Mouse (Mus musculus) embryonic facial prominence, embryonic 13.5 days (tissue): ENCODE measurements around the gene March6. TPM values are rescaled to one million over a fixed set of nuclear protein-coding genes. Genes with fewer than 3 reads are reported as not detected.

Experiments
- ATAC-seq: fragments of 200-750 bp; cut with Nextera tagmentation; 2 replicates; pipeline ENCODE4 v1.8.0; 2017; ENCODE audit warnings: low read depth; ENCODE audit not compliant: insufficient number of reproducible peaks, insufficient read depth, low FRiP score, low TSS enrichment
- H3K27ac ChIP-seq: fragments of 300-500 bp; sonication (generic); 2 replicates; pipeline ENCODE4 v1.5.1; 2015; ENCODE audit warnings: moderate library complexity, mild to moderate bottlenecking, inconsistent platforms
- H3K27me3 ChIP-seq: fragments of 300-500 bp; sonication (generic); 2 replicates; pipeline ENCODE4 v1.6.1; 2015; ENCODE audit warnings: mild to moderate bottlenecking, inconsistent platforms
- H3K36me3 ChIP-seq: fragments of 300-500 bp; sonication (generic); 2 replicates; pipeline ENCODE4 v1.6.1; 2015; ENCODE audit warnings: mild to moderate bottlenecking, inconsistent platforms
- H3K4me1 ChIP-seq: fragments of 300-500 bp; sonication (generic); 2 replicates; pipeline ENCODE4 v1.6.1; 2015; ENCODE audit warnings: inconsistent platforms
- H3K4me2 ChIP-seq: fragments of 300-500 bp; sonication (generic); 2 replicates; pipeline ENCODE4 v1.6.1; 2015; ENCODE audit warnings: moderate library complexity, mild to moderate bottlenecking, inconsistent platforms
- H3K4me3 ChIP-seq: fragments of 300-500 bp; sonication (generic); 2 replicates; pipeline ENCODE4 v1.5.1; 2015; ENCODE audit warnings: mild to moderate bottlenecking, inconsistent platforms
- H3K9ac ChIP-seq: fragments of 300-500 bp; sonication (generic); 2 replicates; pipeline ENCODE4 v1.6.1; 2015; ENCODE audit warnings: mild to moderate bottlenecking, inconsistent platforms
- H3K9me3 ChIP-seq: fragments of 300-500 bp; sonication (generic); 2 replicates; pipeline ENCODE4 v1.6.1; 2016; ENCODE audit warnings: inconsistent platforms
- WGBS: fragments of 180-500 bp; shearing (Covaris S2); methylation state at CpG from one replicate; pipeline ENCODE4 v1.1.7; 2015; ENCODE audit warnings: mixed read lengths; 5-methylcytosine and 5-hydroxymethylcytosine counted together
- polyA plus RNA-seq: library from polyadenylated mRNA; unstranded; fragments of >200 nt; fragmentation: Nextera tagmentation; extraction: Ambion mirVana; gene quantifications from 2 replicates; pipeline ENCODE4 v1.2.1, GENCODE M21; 2015

March6 gene
- polyA plus RNA-seq, 1 experiment from 2014 or later: 29.1 TPM

DNA sequence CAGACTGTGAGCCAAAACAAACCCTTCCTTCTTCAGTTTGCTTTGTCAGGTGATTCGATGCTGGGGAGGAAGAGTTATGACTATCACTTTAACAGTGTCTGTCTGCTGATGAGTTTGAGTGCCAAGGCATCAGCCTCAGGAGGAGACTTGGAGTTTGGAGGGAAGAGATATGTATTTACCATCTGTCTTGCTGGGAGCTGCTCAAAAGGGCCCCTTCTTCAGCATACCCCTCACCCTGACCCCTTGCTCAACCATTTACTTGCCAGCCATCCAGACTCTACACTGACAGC is 9.6 kb upstream of the March6 start:
- H3K27me3 ChIP-seq: no peaks in the 10 kb centered on the region
- WGBS: 71% methylated on average over 1 of the region's 1 CpGs
- no peaks in the 10 kb centered on the region for H3K9me3 ChIP-seq
- no peak overlapping the region for H3K4me2 ChIP-seq
- no peak overlapping the region for H3K4me3 ChIP-seq
- H3K9ac ChIP-seq: no peak overlapping the region
- no peak for ATAC-seq
- H3K36me3 ChIP-seq: no peaks in the 10 kb centered on the region
- peaks cover 33% of the 10 kb centered on the region for H3K4me1 ChIP-seq
- no peak overlapping the region for H3K27ac ChIP-seq

DNA sequence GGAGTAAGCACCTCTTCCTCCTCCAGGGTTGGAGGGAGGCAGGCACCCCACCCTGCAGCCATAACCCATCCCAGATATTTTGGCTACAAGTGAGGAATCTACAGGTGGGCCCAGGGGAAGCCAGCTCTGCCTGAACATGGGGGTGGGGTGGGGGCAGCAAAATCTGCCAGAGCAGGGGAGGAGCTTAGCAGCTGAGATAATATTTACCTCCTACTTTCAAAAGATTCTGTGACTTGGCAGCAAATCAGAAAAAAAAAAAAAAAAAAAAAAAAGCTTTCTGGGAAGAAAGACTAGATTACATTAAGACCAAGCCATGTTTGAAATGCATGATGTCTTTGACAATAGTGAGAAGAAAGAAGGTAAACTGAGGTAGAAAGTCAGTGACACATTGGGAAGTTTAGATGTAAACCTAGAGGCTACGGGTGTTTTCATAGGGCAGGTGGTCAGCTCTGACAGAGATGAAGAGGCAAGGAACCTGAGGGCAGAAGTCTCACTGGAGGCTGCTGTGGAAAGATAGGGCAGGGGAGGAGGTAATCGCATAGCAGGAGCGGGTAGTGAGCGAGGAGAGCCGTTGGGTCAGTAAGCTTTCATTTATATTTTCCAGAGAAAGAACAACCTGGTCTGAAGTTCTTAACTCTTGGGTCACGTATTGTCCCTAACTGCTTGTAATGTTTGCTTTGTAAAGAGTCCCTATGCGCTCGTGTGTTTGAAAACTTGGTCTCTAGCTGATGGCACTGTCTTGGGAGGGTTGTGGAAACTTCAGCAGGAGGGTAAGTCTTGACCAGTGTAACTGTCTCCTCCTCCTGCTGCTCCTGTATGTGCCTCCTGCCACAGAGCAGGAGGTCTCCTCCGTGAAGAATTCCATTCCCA is 9.0 kb upstream of the March6 start:
- H3K9me3 ChIP-seq: no peaks in the 10 kb centered on the region
- H3K36me3 ChIP-seq: no peaks in the 10 kb centered on the region
- ATAC-seq: no peak
- no peaks in the 10 kb centered on the region for H3K27me3 ChIP-seq
- H3K27ac ChIP-seq: no peak overlapping the region
- H3K4me3 ChIP-seq: no peak overlapping the region
- 75% methylated on average over 9 of the region's 9 CpGs for WGBS
- H3K9ac ChIP-seq: no peak overlapping the region
- peaks cover 38% of the 10 kb centered on the region for H3K4me1 ChIP-seq
- no peak overlapping the region for H3K4me2 ChIP-seq

DNA sequence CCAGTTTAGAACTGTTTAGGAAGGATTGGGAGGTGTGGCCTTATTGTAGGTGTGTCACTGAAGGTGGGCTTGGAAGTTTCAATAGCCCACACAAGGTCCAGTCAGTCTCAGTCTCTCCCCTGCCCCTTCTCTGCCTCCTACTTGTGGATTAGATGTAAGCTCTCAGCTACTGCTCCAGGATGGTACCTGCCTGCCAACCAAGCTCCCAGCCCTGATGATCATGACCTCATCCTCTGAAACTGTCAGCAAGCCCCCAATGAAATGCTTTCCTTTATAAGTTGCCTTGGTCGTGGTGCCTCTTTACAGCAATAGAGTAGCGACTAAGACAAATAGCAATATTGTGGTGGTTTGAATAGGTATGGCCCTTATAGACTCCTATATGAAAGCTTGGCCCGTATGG is 7.5 kb upstream of the March6 start:
- H3K27ac ChIP-seq: no peak overlapping the region
- no peak overlapping the region for H3K4me3 ChIP-seq
- no peaks in the 10 kb centered on the region for H3K9me3 ChIP-seq
- H3K27me3 ChIP-seq: no peaks in the 10 kb centered on the region
- no peak for ATAC-seq
- peaks cover 39% of the 10 kb centered on the region for H3K4me1 ChIP-seq
- no peak overlapping the region for H3K4me2 ChIP-seq
- H3K9ac ChIP-seq: no peak overlapping the region
- H3K36me3 ChIP-seq: no peaks in the 10 kb centered on the region
- 91% methylated on average over 3 of the region's 3 CpGs for WGBS

DNA sequence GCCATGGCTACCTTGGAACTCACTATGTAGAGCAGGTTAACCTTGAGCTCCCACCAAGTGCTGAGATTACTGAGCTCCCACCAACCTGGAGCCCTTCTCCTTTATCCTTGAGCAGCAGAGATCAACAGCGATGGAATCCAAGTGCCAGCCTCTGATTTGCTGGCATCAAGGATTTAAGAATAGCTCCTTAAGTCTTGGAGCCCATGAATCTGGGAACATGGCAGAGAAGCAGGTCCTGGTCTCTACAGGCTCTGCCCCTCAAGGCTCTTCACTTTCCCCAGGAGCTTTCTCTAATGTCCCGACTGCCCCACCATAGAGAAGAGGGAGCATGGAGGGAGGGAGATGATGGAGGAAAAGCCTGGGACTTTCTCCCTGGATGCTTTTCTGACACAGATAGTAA is 6.9 kb upstream of the March6 start:
- Histone ChIP-seq H3K4me1 (peaks cover 36% of the 10 kb centered on the region), H3K4me2 (no peak overlapping the region), H3K9me3 (no peaks in the 10 kb centered on the region), H3K27ac (no peak overlapping the region), H3K9ac (no peak overlapping the region), H3K4me3 (no peak overlapping the region), H3K27me3 (no peaks in the 10 kb centered on the region), H3K36me3 (no peaks in the 10 kb centered on the region)
- 92% methylated on average over 2 of the region's 2 CpGs for WGBS
- ATAC-seq: no peak

DNA sequence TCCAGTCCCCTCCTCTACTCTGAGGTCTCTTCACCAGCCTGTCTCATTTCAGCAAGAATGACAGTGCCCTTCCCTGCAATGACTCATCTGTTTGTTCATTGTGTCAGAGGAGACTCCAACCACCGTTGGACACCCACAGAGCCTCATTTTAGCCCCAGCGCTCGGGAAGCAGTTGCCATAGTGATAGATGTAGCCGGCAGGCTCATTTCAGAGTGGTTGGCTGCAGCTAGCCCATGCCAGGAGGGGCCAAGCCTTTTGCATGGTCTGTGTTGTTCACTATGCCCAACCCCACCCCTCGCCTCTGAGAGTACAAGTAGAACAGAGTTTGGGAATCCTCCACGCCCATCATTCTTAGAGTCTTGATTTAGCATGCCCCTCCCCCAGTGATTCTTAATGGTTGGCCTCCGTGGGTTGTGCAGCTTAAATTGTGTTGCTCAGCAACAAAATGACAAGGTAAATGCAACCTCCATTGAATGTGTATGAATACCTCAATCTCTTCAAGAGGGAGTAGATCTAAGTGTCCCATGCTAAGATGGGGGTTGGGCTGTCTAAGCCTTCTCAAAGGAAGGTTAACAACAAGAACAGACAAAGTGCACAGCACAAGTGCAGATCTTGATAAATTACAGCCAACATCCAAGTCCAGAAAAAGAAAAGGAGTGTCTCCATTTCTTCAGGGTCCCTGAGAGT is 5.3 kb upstream of the March6 start:
- Histone ChIP-seq H3K27me3 (no peaks in the 10 kb centered on the region), H3K4me1 (peaks cover 25% of the 10 kb centered on the region), H3K4me2 (no peak overlapping the region), H3K9me3 (no peaks in the 10 kb centered on the region), H3K36me3 (no peaks in the 10 kb centered on the region), H3K9ac (no peak overlapping the region), H3K27ac (no peak overlapping the region), H3K4me3 (no peak overlapping the region)
- 12% methylated on average over 7 of the region's 7 CpGs for WGBS
- ATAC-seq: no peak

DNA sequence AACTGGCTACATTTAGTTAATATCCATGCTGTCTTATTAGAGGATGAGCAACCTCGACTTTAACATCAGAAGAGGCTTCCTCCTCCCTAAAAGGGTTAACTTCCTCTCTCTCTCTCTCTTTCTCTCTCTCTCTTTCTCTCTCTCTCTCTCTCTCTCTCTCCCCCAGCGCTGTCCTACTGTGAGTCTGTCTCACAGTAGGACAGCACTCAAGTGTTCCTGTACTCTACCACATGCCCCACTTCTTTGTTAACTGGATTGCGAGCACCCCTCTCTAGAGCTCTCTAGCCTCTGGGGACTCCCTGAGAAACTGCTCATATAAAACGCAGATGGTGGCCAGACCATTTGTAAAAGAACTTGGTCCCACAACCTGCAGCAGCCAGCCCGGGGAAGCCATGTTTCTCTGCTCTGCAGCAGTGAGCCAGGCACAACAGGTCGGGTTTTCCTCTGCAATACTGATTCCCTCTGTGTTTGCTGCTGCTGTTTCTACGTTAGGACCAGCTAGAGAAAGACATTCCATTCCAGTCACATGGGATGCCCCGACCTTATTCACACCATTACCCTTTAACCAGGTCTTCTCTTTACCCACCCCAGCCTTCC is 4.5 kb upstream of the March6 start:
- WGBS: 23% methylated on average over 8 of the region's 8 CpGs
- ATAC-seq: no peak
- Histone ChIP-seq H3K9me3 (no peaks in the 10 kb centered on the region), H3K27me3 (no peaks in the 10 kb centered on the region), H3K4me2 (no peak overlapping the region), H3K27ac (no peak overlapping the region), H3K9ac (no peak overlapping the region), H3K4me3 (no peak overlapping the region), H3K4me1 (peaks cover 24% of the 10 kb centered on the region), H3K36me3 (no peaks in the 10 kb centered on the region)

DNA sequence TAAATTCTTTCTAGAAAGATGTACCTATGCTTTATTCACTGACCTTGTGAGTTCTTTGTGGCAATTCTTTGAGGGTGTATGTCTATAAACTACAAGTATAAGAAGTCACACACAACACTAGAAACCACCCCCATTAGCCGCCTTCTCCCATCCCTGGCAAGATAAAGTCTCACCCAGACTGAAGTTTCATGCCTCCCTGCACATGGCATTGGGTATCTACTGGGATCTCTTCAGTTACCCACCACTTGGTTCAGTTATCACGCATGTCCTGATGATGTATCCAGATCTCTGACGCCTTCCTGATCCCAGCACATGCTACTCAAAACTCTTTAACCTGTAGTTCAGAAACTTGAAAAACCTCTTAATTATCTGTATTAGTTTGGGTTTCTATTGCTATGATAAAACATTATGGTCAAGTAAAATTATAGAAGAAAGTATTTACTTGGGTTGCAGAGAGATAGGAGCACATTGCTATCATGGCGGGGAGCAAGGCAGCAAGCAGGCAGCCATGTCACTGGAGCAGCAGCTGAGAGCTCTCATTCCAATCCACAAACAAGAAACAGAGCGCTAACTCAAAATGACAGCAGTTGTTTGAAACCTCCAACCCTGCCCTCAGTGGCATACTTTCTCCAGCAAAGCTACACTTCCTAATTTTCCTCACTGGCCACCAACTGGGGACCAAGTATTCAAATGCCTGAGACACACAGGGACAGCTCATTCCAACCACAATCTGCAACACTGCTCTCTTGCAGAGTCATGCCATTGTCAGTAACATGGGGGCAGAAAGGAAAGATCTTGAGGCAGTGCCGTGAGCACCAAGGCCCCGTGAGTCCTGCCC is 3.8 kb upstream of the March6 start:
- H3K27me3 ChIP-seq: no peaks in the 10 kb centered on the region
- 80% methylated on average over 7 of the region's 7 CpGs for WGBS
- peaks cover 19% of the 10 kb centered on the region for H3K4me1 ChIP-seq
- H3K36me3 ChIP-seq: no peaks in the 10 kb centered on the region
- no peak for ATAC-seq
- H3K27ac ChIP-seq: no peak overlapping the region
- no peak overlapping the region for H3K4me2 ChIP-seq
- no peak overlapping the region for H3K9ac ChIP-seq
- no peak overlapping the region for H3K4me3 ChIP-seq
- no peaks in the 10 kb centered on the region for H3K9me3 ChIP-seq

DNA sequence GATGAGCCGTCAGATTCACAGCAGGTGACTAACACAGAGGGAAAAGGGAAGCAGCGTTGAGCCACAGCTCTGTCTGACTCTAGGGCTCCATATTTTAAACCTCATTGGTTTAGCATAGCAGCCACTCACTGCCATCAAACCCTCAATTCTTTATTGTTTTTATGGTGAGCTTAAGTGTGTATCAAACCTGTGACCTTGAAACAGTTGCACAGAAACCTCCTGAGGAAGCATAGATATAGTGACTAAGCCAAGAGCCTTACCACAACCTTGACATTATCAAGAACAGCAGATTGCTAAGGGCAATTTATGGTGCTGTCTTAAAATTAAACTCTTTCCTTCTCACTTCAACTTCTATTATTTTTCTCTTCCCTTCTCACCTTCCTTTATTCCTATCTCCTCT is 2.7 kb upstream of the March6 start:
- Histone ChIP-seq H3K4me2 (no peak overlapping the region), H3K9me3 (no peaks in the 10 kb centered on the region), H3K27ac (no peak overlapping the region), H3K27me3 (no peaks in the 10 kb centered on the region), H3K4me1 (peaks cover 25% of the 10 kb centered on the region), H3K9ac (no peak overlapping the region), H3K4me3 (no peak overlapping the region), H3K36me3 (no peaks in the 10 kb centered on the region)
- no peak for ATAC-seq
- 88% methylated on average over 2 of the region's 2 CpGs for WGBS

DNA sequence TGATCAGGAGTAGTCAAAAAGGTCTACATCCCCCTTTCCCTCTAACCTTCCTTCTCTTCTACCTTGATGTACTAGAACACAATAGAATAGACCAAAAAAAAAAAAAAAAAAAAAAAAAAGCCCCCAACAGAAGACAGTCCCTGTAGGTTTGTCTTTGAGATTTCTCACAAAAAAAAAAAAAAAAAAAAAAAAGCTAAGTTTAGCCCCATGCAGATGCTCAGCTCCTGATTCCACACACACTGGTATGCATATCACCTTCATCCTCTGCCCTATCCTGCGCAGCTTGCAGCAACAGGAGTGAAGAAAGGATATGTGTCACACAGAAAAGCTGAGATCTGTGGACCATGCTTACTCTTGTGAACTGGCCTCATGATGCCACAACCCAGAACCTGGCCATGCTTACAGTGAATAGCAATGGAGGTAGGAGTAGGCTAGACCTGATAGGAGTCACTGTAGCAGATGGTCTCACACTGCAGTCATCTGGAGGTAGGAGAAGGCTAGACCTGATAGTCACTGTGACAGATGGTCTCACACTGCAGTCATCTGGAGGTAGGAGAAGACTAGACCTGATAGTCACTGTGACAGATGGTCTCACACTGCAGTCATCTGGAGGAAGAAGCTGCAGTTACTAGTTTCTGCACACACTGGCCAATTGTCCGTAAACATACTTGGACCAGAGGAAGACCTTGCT is 1.6 kb upstream of the March6 start:
- H3K9me3 ChIP-seq: no peaks in the 10 kb centered on the region
- H3K27me3 ChIP-seq: no peaks in the 10 kb centered on the region
- no peak overlapping the region for H3K27ac ChIP-seq
- H3K4me2 ChIP-seq: no peak overlapping the region
- WGBS: 98% methylated on average over 2 of the region's 2 CpGs
- no peak for ATAC-seq
- H3K9ac ChIP-seq: no peak overlapping the region
- H3K36me3 ChIP-seq: no peaks in the 10 kb centered on the region
- H3K4me3 ChIP-seq: no peak overlapping the region
- peaks cover 25% of the 10 kb centered on the region for H3K4me1 ChIP-seq

DNA sequence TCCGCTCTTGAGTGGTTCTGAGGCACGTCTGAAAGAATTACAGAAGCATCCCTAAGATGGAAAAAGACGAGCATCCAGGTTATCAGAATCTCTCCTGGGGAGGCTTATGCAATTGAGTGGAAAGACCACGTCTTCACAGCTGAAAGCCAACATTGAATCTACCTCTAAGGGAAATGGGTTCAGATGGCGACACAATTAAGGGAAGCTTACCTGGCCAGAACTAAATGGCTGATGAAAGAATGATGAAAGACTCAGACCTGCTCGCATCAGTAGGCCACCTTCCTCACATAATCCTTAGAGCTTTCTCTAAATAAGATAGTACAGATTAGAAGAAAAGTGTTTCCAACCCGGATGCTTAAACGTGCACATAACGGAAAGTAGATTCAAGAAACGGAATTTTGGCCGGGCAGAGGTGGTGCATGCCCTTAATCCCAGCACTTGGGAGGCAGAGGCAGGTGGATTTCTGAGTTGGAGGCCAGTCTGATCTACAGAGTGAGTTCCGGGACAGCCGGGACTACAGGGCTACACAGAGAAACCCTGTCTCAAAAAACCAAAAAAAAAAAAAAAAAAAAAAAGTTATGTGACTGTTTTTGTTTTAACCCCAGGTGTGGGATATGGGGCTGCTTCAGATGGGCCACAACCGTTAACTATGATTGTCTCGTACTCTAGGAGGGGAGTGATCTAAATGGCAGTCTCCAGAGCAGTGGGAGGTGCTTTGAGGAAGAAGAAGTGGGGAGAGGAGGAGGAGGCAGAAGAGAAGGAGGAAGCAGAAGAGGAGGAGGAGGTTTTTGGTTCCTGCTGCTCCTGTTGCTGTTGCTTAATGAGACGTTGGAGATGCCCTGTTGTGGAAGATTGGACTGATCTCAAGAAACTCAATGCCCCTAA is 835 bp upstream of the March6 start:
- peak overlapping the region; percentile 97 for H3K27ac ChIP-seq
- no peaks in the 10 kb centered on the region for H3K9me3 ChIP-seq
- H3K4me1 ChIP-seq: peaks cover 24% of the 10 kb centered on the region
- H3K4me2 ChIP-seq: peak overlapping the region; percentile 64
- peak overlapping the region; percentile 76 for H3K4me3 ChIP-seq
- no peak for ATAC-seq
- no peaks in the 10 kb centered on the region for H3K36me3 ChIP-seq
- peak overlapping the region; percentile 94 for H3K9ac ChIP-seq
- H3K27me3 ChIP-seq: no peaks in the 10 kb centered on the region
- WGBS: 25% methylated on average over 16 of the region's 16 CpGs
